Mouse (Mus musculus) telencephalon, adult 2 months (tissue): Measurements from ENCODE around the gene Cntn5.
"Not testable (repeated sequence)": the region's sequence is repeated elsewhere in the genome, so short reads cannot be mapped to it uniquely, and the experiment has no call there.

ENCODE experiments used
- DNase-seq: peaks from one replicate; pipeline ENCODE4 v3.0.0-alpha.2; 2011; ENCODE audit warnings: low read depth, low spot score

The Cntn5 gene

GRCm38 (mm10) chr9:10657144-10657748 is 247.3 kb downstream of the Cntn5 start:
- no peak for DNase-seq

DNA sequence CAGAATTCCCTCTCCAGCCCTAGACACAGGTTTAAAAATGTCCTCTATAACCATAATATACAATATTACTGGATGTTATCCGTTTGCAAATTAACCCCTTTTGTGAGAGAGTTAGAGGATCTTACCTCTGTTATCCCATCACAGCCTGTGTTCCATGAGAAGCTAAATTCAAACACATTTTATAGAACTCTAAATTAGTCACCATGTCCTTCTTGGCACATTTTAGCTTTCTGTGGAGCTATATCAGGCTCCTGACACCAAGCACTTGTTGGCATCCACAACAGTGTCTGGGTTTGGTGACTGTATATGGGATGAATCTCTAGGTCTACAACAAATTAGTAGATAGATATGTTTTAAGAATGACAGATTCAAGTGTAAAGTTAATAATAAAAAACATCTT is 253.9 kb downstream of the Cntn5 start:
- DNase-seq = no peak

- no peak for DNase-seq
Observed at GRCm38 (mm10) chr9:10645951-10646350, 258.6 kb downstream of the Cntn5 start.

DNA sequence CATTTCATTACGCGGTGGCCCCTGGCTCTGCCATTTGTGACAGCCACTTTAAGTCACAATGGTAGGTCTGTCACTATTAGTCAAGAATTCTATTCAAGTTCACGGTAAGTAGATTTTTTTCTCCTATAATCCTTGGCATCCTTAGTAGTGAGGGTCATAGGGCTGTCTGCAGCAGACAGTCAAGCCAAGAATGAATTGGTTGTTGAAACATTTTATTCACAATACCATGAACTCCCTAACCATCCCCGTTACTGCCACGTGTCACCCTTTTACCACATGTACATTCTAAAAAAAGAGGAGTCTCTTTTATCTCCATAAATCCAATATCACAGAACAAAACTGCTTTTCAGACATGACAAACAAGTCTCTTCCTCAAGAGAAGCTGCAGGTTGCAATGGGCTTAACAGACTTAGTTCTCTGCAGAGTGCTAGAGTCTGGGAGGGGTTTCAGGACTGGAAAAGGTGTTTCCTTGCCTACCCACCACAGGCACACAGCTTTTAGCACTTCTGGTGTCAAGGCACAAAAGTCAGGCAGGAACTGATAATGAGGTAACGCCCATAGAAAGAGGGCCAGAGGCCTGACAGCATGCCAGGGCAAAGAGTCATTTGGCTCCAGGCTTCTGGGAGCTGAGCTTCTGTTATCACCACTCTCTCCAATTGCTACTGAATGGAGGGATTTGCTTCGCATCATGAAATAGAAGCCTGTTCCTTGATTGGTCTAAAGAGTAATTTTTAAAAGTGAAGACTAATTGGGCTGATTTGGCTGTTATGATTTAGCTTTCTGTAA is 259.3 kb downstream of the Cntn5 start:
- no peak for DNase-seq

DNA sequence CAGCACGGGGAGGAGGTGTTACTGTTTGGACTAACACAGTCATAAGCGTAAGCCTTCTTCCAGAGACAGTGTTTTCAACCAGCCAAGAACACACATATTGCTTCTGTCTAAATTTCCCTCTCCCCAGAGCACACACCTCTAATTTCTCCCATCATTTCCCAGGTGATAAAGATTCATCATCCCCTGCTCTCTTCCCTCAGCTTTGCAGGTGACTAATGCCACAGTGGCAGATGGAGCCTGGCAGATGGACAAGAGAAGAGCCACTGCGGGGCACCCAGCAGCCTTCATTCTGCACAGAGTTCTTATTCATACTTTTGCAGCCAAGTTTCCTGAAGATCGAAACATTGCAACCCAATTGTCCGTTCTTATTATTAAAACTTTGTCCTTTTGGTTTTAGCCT is 286.5 kb downstream of the Cntn5 start:
- no peak for DNase-seq

- no peak for DNase-seq
Observed at GRCm38 (mm10) chr9:10575346-10576241, 329.0 kb downstream of the Cntn5 start.

- no peak for DNase-seq
Observed at GRCm38 (mm10) chr9:10569830-10570229, 334.7 kb downstream of the Cntn5 start.

GRCm38 (mm10) chr9:10540877-10541276 is 363.7 kb downstream of the Cntn5 start:
- DNase-seq = not testable (repeated sequence)

DNA sequence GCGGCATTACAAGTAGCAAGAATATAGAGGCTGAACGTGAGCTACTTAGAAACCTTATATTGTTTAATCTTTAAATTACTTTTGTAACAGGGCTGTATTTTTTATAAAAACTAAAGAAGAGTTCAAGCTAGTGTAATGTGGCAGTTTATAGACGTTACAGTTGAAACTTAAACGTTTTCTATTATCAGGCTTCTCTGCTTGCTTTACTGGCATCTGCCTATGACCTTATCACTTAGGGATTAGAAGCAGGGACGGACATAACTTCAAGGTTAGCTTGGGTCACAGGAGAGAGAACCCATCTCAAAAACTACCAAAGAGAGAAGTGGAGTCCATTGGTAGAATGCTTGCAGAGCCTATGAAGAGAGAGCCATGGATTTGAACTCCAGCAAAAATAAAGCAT is 372.3 kb downstream of the Cntn5 start:
- DNase-seq = no peak

DNA sequence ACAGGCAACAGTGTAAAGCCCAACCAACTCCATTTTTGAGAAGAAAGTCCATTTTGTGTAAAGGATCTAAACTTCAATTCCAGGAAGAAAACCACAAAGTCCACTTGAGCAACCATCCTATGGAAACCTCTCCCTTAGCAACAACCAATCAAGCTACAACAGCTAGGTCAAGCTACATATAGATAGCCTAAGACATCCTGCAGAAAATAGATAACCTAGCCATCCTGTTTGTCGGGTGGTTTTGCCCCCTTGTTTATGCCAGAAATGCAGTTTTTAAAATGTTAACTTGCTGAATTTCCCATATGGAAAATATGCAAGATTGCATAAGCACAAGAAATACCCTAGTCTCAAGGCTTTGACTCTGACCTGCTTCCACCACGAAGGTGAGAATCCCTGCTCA is 373.5 kb downstream of the Cntn5 start:
- no peak for DNase-seq

DNA sequence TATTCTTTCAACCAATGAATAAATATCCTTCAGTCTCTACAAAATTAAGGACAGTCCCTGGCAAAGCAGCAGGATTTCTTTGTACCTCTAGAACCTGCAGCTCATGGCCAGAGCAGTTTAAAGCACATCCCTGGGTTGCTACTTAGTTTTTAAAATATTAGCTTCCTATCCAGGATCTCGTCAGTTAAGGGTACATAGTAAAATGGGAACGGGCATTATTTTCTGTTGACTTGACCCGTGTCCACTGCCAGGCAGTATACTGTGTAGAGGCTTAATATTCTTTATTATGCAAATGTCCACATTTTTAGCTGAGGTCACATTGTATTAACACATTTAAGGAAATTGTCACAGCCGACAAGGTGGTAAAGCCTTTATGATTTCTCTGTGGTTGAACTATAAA is 375.0 kb downstream of the Cntn5 start:
- no peak for DNase-seq

DNA sequence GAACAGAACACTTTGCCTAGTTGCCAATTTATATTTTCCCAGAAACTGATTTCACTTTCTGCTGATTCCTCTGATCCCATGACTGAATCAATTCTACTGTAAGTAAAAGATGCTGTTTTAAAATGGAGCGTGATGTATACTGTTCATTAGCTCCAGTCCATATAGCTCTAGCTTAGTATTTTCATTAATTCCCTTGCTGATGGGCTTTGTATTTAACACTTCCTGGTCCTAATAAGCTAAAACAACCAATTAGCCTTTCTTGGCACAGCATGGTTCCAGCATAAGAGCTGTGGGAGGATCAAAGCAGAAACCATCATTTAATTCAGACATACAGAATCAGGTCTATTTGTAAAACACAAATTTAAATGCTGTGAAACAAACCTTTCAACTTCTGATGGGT is 375.5 kb downstream of the Cntn5 start:
- DNase-seq = no peak

DNA sequence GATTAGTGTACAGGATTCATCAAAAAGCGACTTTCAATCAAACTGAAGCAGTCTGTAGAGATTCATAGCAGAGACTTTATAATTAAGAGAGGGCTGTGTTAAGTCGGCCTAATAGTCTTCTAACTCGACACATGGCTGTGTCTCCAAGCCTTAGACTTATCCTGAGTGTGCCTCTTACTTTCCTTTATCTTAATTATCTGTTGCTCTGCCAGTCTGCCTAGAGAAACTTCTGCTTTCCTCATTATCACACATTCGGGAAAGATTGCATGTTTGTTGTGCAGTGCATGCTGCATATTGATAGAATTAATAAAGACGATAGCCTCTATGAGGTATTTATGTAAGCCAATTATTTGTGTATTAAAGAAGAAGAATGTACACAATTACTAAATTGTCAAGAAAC is 375.9 kb downstream of the Cntn5 start:
- DNase-seq = no peak

DNA sequence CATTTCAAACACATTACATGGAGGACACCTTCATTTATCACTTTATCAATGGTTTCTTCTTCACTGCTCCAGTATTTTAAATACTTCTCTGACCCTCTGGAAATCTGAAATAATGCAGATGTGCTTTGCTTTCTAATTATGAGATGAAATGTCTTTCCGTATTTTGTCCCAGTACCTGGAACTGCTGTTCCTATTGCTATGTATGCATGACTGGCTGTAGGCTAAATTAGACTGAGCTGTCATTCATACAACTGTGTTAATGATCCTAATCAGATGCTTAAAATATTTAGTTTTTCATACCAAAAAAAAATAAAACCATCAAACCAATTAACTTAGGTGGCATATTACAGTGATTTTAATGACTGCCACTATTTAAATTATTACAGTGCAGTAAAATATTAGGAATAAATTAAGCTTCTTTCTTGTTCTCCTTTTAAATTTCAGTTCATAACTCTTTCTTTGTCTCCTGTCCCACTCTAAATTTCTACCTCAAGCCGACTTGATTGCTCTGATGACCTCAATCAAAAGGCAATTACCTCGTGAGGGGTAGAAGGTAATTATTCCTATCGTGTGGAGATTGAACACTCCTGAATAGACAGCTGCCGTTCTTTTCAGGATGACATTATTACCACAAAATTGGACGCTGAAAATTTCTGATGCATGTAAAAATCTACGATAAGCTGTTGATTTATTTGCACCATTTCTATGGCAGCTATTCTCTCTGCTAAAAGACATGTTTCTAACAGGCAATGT is 378.5 kb downstream of the Cntn5 start:
- DNase-seq = no peak

DNA sequence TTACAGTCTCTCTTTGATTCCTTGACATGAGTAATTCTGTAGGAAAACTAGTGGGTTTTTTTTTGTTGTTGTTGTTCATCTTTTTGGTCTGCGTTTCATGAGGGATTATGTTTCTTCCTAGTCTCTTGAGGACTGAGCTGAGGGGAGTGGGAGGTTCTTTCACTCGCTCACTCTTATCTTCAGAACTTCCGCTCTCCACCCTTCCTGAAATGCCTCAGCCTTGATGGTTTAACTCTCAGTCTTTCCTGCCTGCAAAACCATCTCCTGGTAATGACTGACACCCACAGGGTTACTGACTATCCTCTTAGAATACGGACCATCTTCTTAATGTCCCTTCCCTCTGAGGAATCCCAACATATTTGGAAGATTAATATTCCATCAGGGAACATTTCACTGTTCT is 382.0 kb downstream of the Cntn5 start:
- no peak for DNase-seq

- DNase-seq = peak; percentile 16
Observed at GRCm38 (mm10) chr9:10521054-10521453, 383.5 kb downstream of the Cntn5 start.

GRCm38 (mm10) chr9:10492243-10492642 is 412.3 kb downstream of the Cntn5 start:
- no peak for DNase-seq

- DNase-seq = no peak
Observed at GRCm38 (mm10) chr9:10471484-10472125, 433.0 kb downstream of the Cntn5 start.

- no peak for DNase-seq
Observed at GRCm38 (mm10) chr9:10464758-10465157, 439.8 kb downstream of the Cntn5 start.

DNA sequence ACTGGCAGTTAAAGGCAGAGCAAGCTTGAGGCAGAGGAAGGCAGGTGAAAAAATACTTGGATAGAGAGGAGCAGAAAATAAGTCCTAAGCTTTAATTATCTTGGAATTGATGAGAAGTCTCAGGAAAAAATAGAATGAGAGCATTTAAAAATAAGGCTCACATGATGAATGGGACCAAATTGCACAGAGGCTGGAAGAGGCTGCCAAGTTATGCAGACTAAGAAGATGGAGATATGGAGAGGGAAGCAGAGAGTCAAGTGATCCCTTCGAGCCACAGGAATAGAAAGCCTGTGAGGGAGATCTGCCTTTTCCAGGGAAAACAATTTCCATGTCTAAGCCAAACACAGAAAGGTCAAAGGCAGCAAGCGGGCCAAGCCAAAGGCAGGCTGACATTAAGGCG is 446.7 kb downstream of the Cntn5 start:
- DNase-seq = peak; percentile 27

DNA sequence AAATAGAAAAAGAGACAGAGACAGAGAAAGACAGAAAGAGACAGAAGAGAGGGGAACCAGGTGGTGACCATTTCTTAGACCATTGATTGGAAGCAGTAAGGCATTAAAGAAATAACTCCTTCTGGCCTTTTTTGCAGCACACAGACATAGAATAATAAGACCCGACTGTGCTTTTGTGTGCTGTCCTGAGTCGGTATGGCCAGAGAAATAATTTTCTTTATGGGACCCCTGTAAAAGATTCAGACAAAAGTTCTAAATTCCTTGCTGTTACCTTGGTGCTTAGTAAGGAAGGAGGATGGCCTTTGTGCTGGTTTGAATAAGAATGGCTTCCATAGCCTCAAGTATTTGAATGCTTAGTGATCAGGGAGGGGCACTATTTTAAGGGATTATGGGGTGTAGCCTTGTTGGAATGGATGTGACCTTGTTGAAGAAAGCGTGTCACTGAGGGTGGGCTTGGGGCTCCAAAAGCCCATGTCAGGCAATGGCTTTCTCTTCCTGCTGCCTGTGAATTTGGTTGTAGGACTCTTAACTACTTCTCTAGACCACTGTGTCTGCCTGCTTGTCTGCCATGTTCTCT is 455.5 kb downstream of the Cntn5 start:
- DNase-seq = no peak
